8 mouse cellular contexts compared by ENCODE assay signal in genomic region chr7:34939262-34939951, GRCm38 (mm10). TPM values are rescaled to one million over a fixed set of nuclear protein-coding genes. Genes with fewer than 3 reads are reported as not detected.
A peak's percentile ranks its signal among the peaks of the same experiment; 100 is the strongest.
DNase-seq lines count a peak whose midpoint lies in the region; ATAC-seq and TF ChIP-seq lines count a peak whose summit lies in the region.

No protein-coding gene starts in this region.

- WGBS in embryonic facial prominence, embryonic 15.5 days, result 33% methylated on average over 14 of the region's 14 CpGs
- 12% methylated on average over 14 of the region's 14 CpGs for WGBS in midbrain, embryonic 15.5 days

- no peak for TF ChIP-seq CTCF in layer of hippocampus, adult 2 months (conservative IDR thresholded peaks at IDR 0.05)

- H3K9me3 ChIP-seq in embryonic facial prominence, embryonic 15.5 days (replicated peaks), result 0 out of 2 replicates have a peak, but pooled peaks cover 3% of the 10 kb centered on the region
- H3K9me3 ChIP-seq in midbrain, embryonic 15.5 days, result no peaks in the 10 kb centered on the region

- no peaks in the 10 kb centered on the region for H3K27me3 ChIP-seq in embryonic facial prominence, embryonic 15.5 days
- no peaks in the 10 kb centered on the region for H3K27me3 ChIP-seq in midbrain, embryonic 15.5 days (replicated peaks)

- peaks cover 39% of the 10 kb centered on the region for H3K36me3 ChIP-seq in embryonic facial prominence, embryonic 15.5 days
- 0 out of 2 replicates have a peak, but pooled peaks cover 6% of the 10 kb centered on the region for H3K36me3 ChIP-seq in midbrain, embryonic 15.5 days (replicated peaks)

- peak; percentile 75 for ATAC-seq in embryonic facial prominence, embryonic 15.5 days (ENCODE audit: insufficient number of reproducible peaks, low FRiP score, low TSS enrichment, low read depth)
- peak; percentile 31 for ATAC-seq in midbrain, embryonic 15.5 days (replicated peaks)
- no peak for ATAC-seq in inflammation-experienced regulatory T-cells, adult 6 months
- no peak for ATAC-seq in erythroblast, adult 5-6 weeks (replicated peaks; ENCODE audit: low FRiP score, poor library complexity, severe bottlenecking)

- H3K4me3 ChIP-seq in embryonic facial prominence, embryonic 15.5 days (replicated peaks), result no peak overlapping the region
- no peak overlapping the region for H3K4me3 ChIP-seq in layer of hippocampus, adult 2 months
- H3K4me3 ChIP-seq in midbrain, embryonic 15.5 days, result no peak overlapping the region

- DNase-seq in urinary bladder, postnatal 14 days (ENCODE audit: low spot score), result peak; percentile 7
- no peak for DNase-seq in urinary bladder, postnatal 4 days (ENCODE audit: low spot score in 2 of 2)
- DNase-seq in heart, postnatal 25 days (ENCODE audit: low spot score), result peak; percentile 28
- DNase-seq in layer of hippocampus, adult 2 months (ENCODE audit: low spot score in 2 of 2), result peak; percentile 39 to 48

- H3K4me2 ChIP-seq in embryonic facial prominence, embryonic 15.5 days (replicated peaks), result 0 out of 2 replicates have a peak overlapping the region, but pooled peaks have one; percentile 10
- no peak overlapping the region for H3K4me2 ChIP-seq in midbrain, embryonic 15.5 days

- no peak overlapping the region for H3K9ac ChIP-seq in embryonic facial prominence, embryonic 15.5 days
- H3K9ac ChIP-seq in midbrain, embryonic 15.5 days, result no peak overlapping the region

- intact Hi-C loops in heart, postnatal 25 days (cut with DNase I), result loop anchor here (5.0 kb wide), 1 partner anchor 33 kb away; no protein-coding TSS in a partner anchor

- H3K27ac ChIP-seq in embryonic facial prominence, embryonic 15.5 days (replicated peaks), result peak overlapping the region; percentile 78
- H3K27ac ChIP-seq in layer of hippocampus, adult 2 months, result peak overlapping the region; percentile 75
- H3K27ac ChIP-seq in midbrain, embryonic 15.5 days, result peak overlapping the region; percentile 71

- peaks cover 23% of the 10 kb centered on the region for H3K4me1 ChIP-seq in embryonic facial prominence, embryonic 15.5 days
- H3K4me1 ChIP-seq in midbrain, embryonic 15.5 days, result peaks cover 33% of the 10 kb centered on the region

RNA-seq across cellular contexts. Expression of gene Pepd, which starts 27.2 kb away (rescaled TPM):
- 74.3 and 76.9 TPM in 2 replicates for polyA plus RNA-seq in embryonic facial prominence, embryonic 15.5 days (2015; fragmentation: Nextera tagmentation; extraction: Ambion mirVana)
- total RNA-seq in heart, postnatal 25 days (2021), result 10 to 100 TPM; 22.9 to 23.4 TPM
- 10 to 100 TPM; 31.4 to 31.8 TPM for total RNA-seq in layer of hippocampus, adult 2 months (2021)
- 62.5 and 66.3 TPM in 2 replicates for polyA plus RNA-seq in midbrain, embryonic 15.5 days (2015; fragmentation: Nextera tagmentation; extraction: Ambion mirVana)
- 10 to 100 TPM; 49.6 to 57.3 (median 56.3) TPM for polyA plus RNA-seq in inflammation-experienced regulatory T-cells, adult 6 months (2017; shearing (Covaris generic))
- total RNA-seq in erythroblast, adult 5-6 weeks (2015; ENCODE audit: low replicate concordance), result 28.1 and 29.0 TPM in 2 replicates
- total RNA-seq in erythroblast, adult 5-6 weeks (2017; ENCODE audit: low replicate concordance), result 59.6 and 76.5 TPM in 2 replicates

Comparison
In these comparisons a context has a peak if more than half of its experiments do, and no peak if none do; other contexts are left out.
1. DNase-seq: peak in urinary bladder, postnatal 14 days (single experiment), heart, postnatal 25 days (single experiment) and layer of hippocampus, adult 2 months (2 of 2); none in urinary bladder, postnatal 4 days (0 of 2).
2. ATAC-seq: peak in embryonic facial prominence, embryonic 15.5 days (single experiment) and midbrain, embryonic 15.5 days (single experiment); none in inflammation-experienced regulatory T-cells, adult 6 months (single experiment) and erythroblast, adult 5-6 weeks (single experiment).
3. Peak in every context shown above with its lines, with median percentiles within 50 percentile points of each other: H3K27ac ChIP-seq.